Mouse (Mus musculus) ovary, postnatal 36 days (tissue): ENCODE results near the gene Ccm2.

Source experiments
- DNase-seq: peaks from one replicate; pipeline ENCODE4 v3.0.0; 2022; ENCODE audit warnings: low spot score, mixed read lengths

Gene Ccm2

GRCm38 (mm10) chr11:6529961-6530360 is 16.7 kb upstream of the Ccm2 start:
- no peak for DNase-seq

- DNase-seq, result no peak
Measured at GRCm38 (mm10) chr11:6530746-6531145, 15.9 kb upstream of the Ccm2 start.

- DNase-seq, result no peak
Measured at GRCm38 (mm10) chr11:6544683-6545082, 2.0 kb upstream of the Ccm2 start.

- no peak for DNase-seq
Measured at GRCm38 (mm10) chr11:6545186-6545856, 1.4 kb upstream of the Ccm2 start.

GRCm38 (mm10) chr11:6545857-6546192 is 862 bp upstream of the Ccm2 start:
- no peak for DNase-seq

GRCm38 (mm10) chr11:6547037-6547680 is 472 bp downstream of the Ccm2 start:
- DNase-seq, result peak; percentile 73

GRCm38 (mm10) chr11:6547696-6548325 is 1.1 kb downstream of the Ccm2 start:
- DNase-seq, result no peak

- DNase-seq, result no peak
Measured at GRCm38 (mm10) chr11:6549770-6550169, 3.1 kb downstream of the Ccm2 start.

- DNase-seq, result no peak
Measured at GRCm38 (mm10) chr11:6550201-6550600, 3.5 kb downstream of the Ccm2 start.

GRCm38 (mm10) chr11:6558234-6558633 is 11.5 kb downstream of the Ccm2 start:
- DNase-seq, result no peak

GRCm38 (mm10) chr11:6559996-6560395 is 13.3 kb downstream of the Ccm2 start:
- no peak for DNase-seq

- DNase-seq, result peak; percentile 10
Measured at GRCm38 (mm10) chr11:6560655-6561360, 14.1 kb downstream of the Ccm2 start.

GRCm38 (mm10) chr11:6561474-6561873 is 14.8 kb downstream of the Ccm2 start:
- no peak for DNase-seq

- no peak for DNase-seq
Measured at GRCm38 (mm10) chr11:6562359-6562758, 15.7 kb downstream of the Ccm2 start.

GRCm38 (mm10) chr11:6563201-6563600 is 16.5 kb downstream of the Ccm2 start:
- no peak for DNase-seq

GRCm38 (mm10) chr11:6566496-6566895 is 19.8 kb downstream of the Ccm2 start:
- DNase-seq, result no peak

GRCm38 (mm10) chr11:6567951-6568350 is 21.3 kb downstream of the Ccm2 start:
- no peak for DNase-seq

- DNase-seq, result peak; percentile 25
Measured at GRCm38 (mm10) chr11:6568584-6569409, 22.1 kb downstream of the Ccm2 start.

- peak; percentile 21 for DNase-seq
Measured at GRCm38 (mm10) chr11:6569410-6569777, 22.7 kb downstream of the Ccm2 start.

- DNase-seq, result no peak
Measured at GRCm38 (mm10) chr11:6576151-6576550, 29.5 kb downstream of the Ccm2 start.

GRCm38 (mm10) chr11:6579361-6579760 is 32.7 kb downstream of the Ccm2 start:
- DNase-seq, result no peak
